Mouse (Mus musculus): ENCODE data around the gene Acp5. TPM values are rescaled to one million over a fixed set of nuclear protein-coding genes. Genes with fewer than 3 reads are reported as not detected.
A peak's percentile ranks its signal among the peaks of the same experiment; 100 is the strongest.

Gene Acp5
- polyA plus RNA-seq, 1 experiment, result 8.2 TPM

DNA sequence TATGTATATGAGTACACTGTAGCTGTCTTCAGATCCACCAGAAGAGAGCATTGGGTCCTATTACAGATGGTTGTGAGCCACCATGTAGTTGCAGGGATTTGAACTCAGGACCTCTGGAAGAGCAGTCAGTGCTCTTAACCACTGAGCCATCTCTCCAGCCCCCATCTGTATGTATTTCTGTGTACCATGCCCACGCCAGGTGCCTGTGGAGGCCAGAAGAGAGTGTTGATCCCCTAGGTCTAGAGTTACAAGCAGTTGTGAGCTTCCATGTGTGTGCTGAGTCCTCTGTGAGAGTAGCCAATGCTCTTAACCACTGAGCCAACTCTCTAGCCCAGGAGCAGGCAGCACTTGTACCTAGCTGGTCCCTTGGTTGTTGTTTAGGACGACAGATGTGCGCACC is 11.3 kb downstream of the Acp5 start:
- no peaks in the 10 kb centered on the region for H3K27me3 ChIP-seq (ENCODE audit: control insufficient read depth, insufficient read depth, low read length)
- H3K27ac ChIP-seq (ENCODE audit: control insufficient read depth, insufficient read depth, low read depth, low read length), result no peak overlapping the region
- no peaks in the 10 kb centered on the region for H3K4me1 ChIP-seq (ENCODE audit: control insufficient read depth, insufficient read depth, low read length)
- TF ChIP-seq POLR2A (IDR thresholded peaks at IDR 0.05; ENCODE audit: control insufficient read depth, low read depth, low read length), result no peak
- TF ChIP-seq CTCF (IDR thresholded peaks at IDR 0.05; ENCODE audit: control insufficient read depth, insufficient read depth, insufficient replicate concordance, low read depth, low read length), result no peak
- no peak overlapping the region for H3K4me3 ChIP-seq (ENCODE audit: control insufficient read depth, low read depth, low read length)
- no peaks in the 10 kb centered on the region for H3K36me3 ChIP-seq (ENCODE audit: control insufficient read depth, insufficient read depth, low read length)

- no peak overlapping the region for H3K27ac ChIP-seq (ENCODE audit: control insufficient read depth, insufficient read depth, low read depth, low read length)
- H3K4me1 ChIP-seq (ENCODE audit: control insufficient read depth, insufficient read depth, low read length), result peaks cover 3% of the 10 kb centered on the region
- TF ChIP-seq POLR2A (IDR thresholded peaks at IDR 0.05; ENCODE audit: control insufficient read depth, low read depth, low read length) (no peak), CTCF (IDR thresholded peaks at IDR 0.05; ENCODE audit: control insufficient read depth, insufficient read depth, insufficient replicate concordance, low read depth, low read length) (no peak)
- no peak overlapping the region for H3K4me3 ChIP-seq (ENCODE audit: control insufficient read depth, low read depth, low read length)
- H3K27me3 ChIP-seq (ENCODE audit: control insufficient read depth, insufficient read depth, low read length), result no peaks in the 10 kb centered on the region
- H3K36me3 ChIP-seq (ENCODE audit: control insufficient read depth, insufficient read depth, low read length), result no peaks in the 10 kb centered on the region; the same call in 1 of the 2 replicates
These were observed 12.4 kb downstream of the Acp5 start for GRCm38 (mm10) chr9:22123069-22123609.

DNA sequence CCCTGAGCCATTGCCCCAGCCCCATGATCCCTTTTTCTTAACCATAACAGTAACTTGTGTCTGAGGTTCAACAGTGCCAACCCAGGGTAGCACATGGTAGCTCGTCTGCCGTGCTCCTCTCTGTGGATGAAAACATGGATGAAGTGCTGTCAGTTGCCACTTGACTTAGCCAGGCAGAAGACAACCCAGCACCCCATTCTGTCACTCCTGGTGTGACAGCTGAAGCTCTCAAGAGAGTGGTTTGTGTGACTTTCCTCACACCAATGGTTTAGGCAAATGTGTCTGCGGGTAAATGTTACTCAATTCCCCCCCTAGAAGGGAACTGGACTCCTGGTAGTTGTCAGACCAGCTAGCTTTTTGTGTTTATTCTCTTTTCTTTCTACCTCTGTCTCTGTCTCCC is 13.5 kb downstream of the Acp5 start:
- no peak overlapping the region for H3K4me3 ChIP-seq (ENCODE audit: control insufficient read depth, low read depth, low read length)
- peaks cover 3% of the 10 kb centered on the region for H3K4me1 ChIP-seq (ENCODE audit: control insufficient read depth, insufficient read depth, low read length)
- TF ChIP-seq CTCF (IDR thresholded peaks at IDR 0.05; ENCODE audit: control insufficient read depth, insufficient read depth, insufficient replicate concordance, low read depth, low read length), result no peak
- no peak for TF ChIP-seq POLR2A (IDR thresholded peaks at IDR 0.05; ENCODE audit: control insufficient read depth, low read depth, low read length)
- no peaks in the 10 kb centered on the region; the same call in 1 of the 2 replicates for H3K36me3 ChIP-seq (ENCODE audit: control insufficient read depth, insufficient read depth, low read length)
- no peak overlapping the region for H3K27ac ChIP-seq (ENCODE audit: control insufficient read depth, insufficient read depth, low read depth, low read length)
- H3K27me3 ChIP-seq (ENCODE audit: control insufficient read depth, insufficient read depth, low read length), result no peaks in the 10 kb centered on the region

DNA sequence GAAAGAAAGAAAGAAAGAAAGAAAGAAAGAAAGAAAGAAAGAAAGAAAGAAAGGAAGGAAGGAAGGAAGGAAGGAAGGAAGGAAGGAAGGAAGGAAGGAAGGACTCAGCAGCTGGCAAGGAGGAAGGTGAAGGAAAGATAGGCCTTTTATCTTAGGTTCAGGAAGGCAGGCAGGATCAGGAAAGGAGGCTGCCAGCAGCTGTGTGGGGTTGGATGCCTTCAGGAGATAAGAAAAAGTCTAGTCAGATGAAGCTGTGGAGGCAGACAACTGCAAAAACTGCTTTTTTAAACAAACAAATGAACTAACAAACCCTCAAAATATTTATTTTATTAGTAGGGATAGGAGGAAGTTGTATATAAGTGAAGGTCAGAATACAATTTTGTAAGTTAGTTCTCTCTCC is 14.0 kb downstream of the Acp5 start:
- Histone ChIP-seq H3K36me3 (ENCODE audit: control insufficient read depth, insufficient read depth, low read length) (no peaks in the 10 kb centered on the region; the same call in 1 of the 2 replicates), H3K4me1 (ENCODE audit: control insufficient read depth, insufficient read depth, low read length) (peaks cover 3% of the 10 kb centered on the region), H3K27me3 (ENCODE audit: control insufficient read depth, insufficient read depth, low read length) (no peaks in the 10 kb centered on the region), H3K4me3 (ENCODE audit: control insufficient read depth, low read depth, low read length) (no peak overlapping the region), H3K27ac (ENCODE audit: control insufficient read depth, insufficient read depth, low read depth, low read length) (no peak overlapping the region)
- TF ChIP-seq CTCF (IDR thresholded peaks at IDR 0.05; ENCODE audit: control insufficient read depth, insufficient read depth, insufficient replicate concordance, low read depth, low read length) (no peak), POLR2A (IDR thresholded peaks at IDR 0.05; ENCODE audit: control insufficient read depth, low read depth, low read length) (no peak)

- Histone ChIP-seq H3K4me3 (ENCODE audit: control insufficient read depth, low read depth, low read length) (no peak overlapping the region), H3K27me3 (ENCODE audit: control insufficient read depth, insufficient read depth, low read length) (no peaks in the 10 kb centered on the region), H3K4me1 (ENCODE audit: control insufficient read depth, insufficient read depth, low read length) (peaks cover 6% of the 10 kb centered on the region), H3K27ac (ENCODE audit: control insufficient read depth, insufficient read depth, low read depth, low read length) (no peak overlapping the region), H3K36me3 (ENCODE audit: control insufficient read depth, insufficient read depth, low read length) (no peaks in the 10 kb centered on the region; the same call in none of the 2 replicates)
- no peak for TF ChIP-seq POLR2A (IDR thresholded peaks at IDR 0.05; ENCODE audit: control insufficient read depth, low read depth, low read length)
- TF ChIP-seq CTCF (IDR thresholded peaks at IDR 0.05; ENCODE audit: control insufficient read depth, insufficient read depth, insufficient replicate concordance, low read depth, low read length), result no peak
These were observed 16.0 kb downstream of the Acp5 start for GRCm38 (mm10) chr9:22119543-22119942.

GRCm38 (mm10) chr9:22117754-22118456 is 17.6 kb downstream of the Acp5 start:
- peaks cover 6% of the 10 kb centered on the region for H3K4me1 ChIP-seq (ENCODE audit: control insufficient read depth, insufficient read depth, low read length)
- H3K36me3 ChIP-seq (ENCODE audit: control insufficient read depth, insufficient read depth, low read length), result peaks cover 1% of the 10 kb centered on the region
- H3K27me3 ChIP-seq (ENCODE audit: control insufficient read depth, insufficient read depth, low read length), result no peaks in the 10 kb centered on the region
- H3K27ac ChIP-seq (ENCODE audit: control insufficient read depth, insufficient read depth, low read depth, low read length), result peak overlapping the region; percentile 92
- TF ChIP-seq POLR2A (IDR thresholded peaks at IDR 0.05; ENCODE audit: control insufficient read depth, low read depth, low read length) (no peak), CTCF (IDR thresholded peaks at IDR 0.05; ENCODE audit: control insufficient read depth, insufficient read depth, insufficient replicate concordance, low read depth, low read length) (no peak)
- peak overlapping the region; percentile 92 for H3K4me3 ChIP-seq (ENCODE audit: control insufficient read depth, low read depth, low read length)

- peak within 1 kb of the TSS; percentile 95 for H3K27ac ChIP-seq (ENCODE audit: control insufficient read depth, insufficient read depth, low read depth, low read length)
- H3K4me1 ChIP-seq (ENCODE audit: control insufficient read depth, insufficient read depth, low read length), result peaks cover 6% of the 10 kb centered on the region
- no peak for TF ChIP-seq CTCF (IDR thresholded peaks at IDR 0.05; ENCODE audit: control insufficient read depth, insufficient read depth, insufficient replicate concordance, low read depth, low read length)
- peak; percentile 95 for TF ChIP-seq POLR2A (IDR thresholded peaks at IDR 0.05; ENCODE audit: control insufficient read depth, low read depth, low read length)
- H3K36me3 ChIP-seq (ENCODE audit: control insufficient read depth, insufficient read depth, low read length), result peaks cover 4% of the 10 kb centered on the region
- peak within 1 kb of the TSS; percentile 92 for H3K4me3 ChIP-seq (ENCODE audit: control insufficient read depth, low read depth, low read length)
- H3K27me3 ChIP-seq (ENCODE audit: control insufficient read depth, insufficient read depth, low read length), result no peaks in the 10 kb centered on the region
These were observed 18.6 kb downstream of the Acp5 start, which contains the start of gene Elof1 for GRCm38 (mm10) chr9:22116740-22117426. TSS of gene Elof1 (minus strand) at chr9:22117172.

Data from testis, adult 2 months (tissue).